Mouse (Mus musculus) CH12.LX (cell line): ENCODE data around the gene Fam83f. TPM values are rescaled to one million over a fixed set of nuclear protein-coding genes. Genes with fewer than 3 reads are reported as not detected.

Source experiments
- DNase-seq: peaks from one replicate; pipeline ENCODE4 v3.0.0-alpha.2; 2013; ENCODE audit errors: extremely low read depth
- H3K27ac ChIP-seq: 2 replicates; pipeline ENCODE4 v1.5.1; 2012; ENCODE audit warnings: low read depth, mild to moderate bottlenecking, control low read depth, moderate library complexity; ENCODE audit not compliant: insufficient read depth
- H3K27me3 ChIP-seq: replicated peaks from 2 replicates; pipeline ENCODE3; 2012; ENCODE audit warnings: inconsistent platforms
- H3K36me3 ChIP-seq, 2 experiments: replicated peaks in 1 of 2; 2 replicates each; pipeline versions ENCODE3 to v1.6.1; 2012; ENCODE audit warnings: inconsistent platforms in 1 of 2, low read length in 1 of 2, mild to moderate bottlenecking in 1 of 2, mixed read lengths in 1 of 2, moderate library complexity in 1 of 2; ENCODE audit not compliant: control insufficient read depth in 1 of 2, insufficient read depth in 1 of 2
- H3K4me1 ChIP-seq, 2 experiments: 2 replicates each; pipeline ENCODE4 v1.6.1; 2012; ENCODE audit warnings: inconsistent platforms in 1 of 2, moderate library complexity in 1 of 2; ENCODE audit not compliant: insufficient read depth in 2 of 2, control insufficient read depth in 1 of 2
- H3K4me2 ChIP-seq: 2 replicates; pipeline ENCODE4 v1.6.1; 2012; ENCODE audit warnings: low read depth, mild to moderate bottlenecking, control low read depth; ENCODE audit not compliant: poor library complexity, insufficient read depth, severe bottlenecking
- H3K4me3 ChIP-seq, 3 experiments: fragments of 150-350 bp in 1 of 3; sonication (generic) in 1 of 3; replicated peaks in 1 of 3; 2 replicates each; pipeline versions ENCODE3 to v1.5.1; 2011 to 2012; ENCODE audit warnings: low read depth in 2 of 3, low read length in 2 of 3, mild to moderate bottlenecking in 2 of 3, moderate library complexity in 2 of 3, control low read depth in 1 of 3, improper control_type of control experiment in 1 of 3, inconsistent platforms in 1 of 3, mixed read lengths in 1 of 3; ENCODE audit not compliant: poor library complexity in 1 of 3
- H3K79me2 ChIP-seq: replicated peaks from 2 replicates; pipeline ENCODE4 v1.6.1; 2012; ENCODE audit warnings: mild to moderate bottlenecking, moderate library complexity; ENCODE audit not compliant: control insufficient read depth, poor library complexity, insufficient read depth, severe bottlenecking; ENCODE audit errors: extremely low read depth
- H3K9ac ChIP-seq: 2 replicates; pipeline ENCODE4 v1.6.1; 2012; ENCODE audit warnings: low read depth, mild to moderate bottlenecking, control low read depth, moderate library complexity; ENCODE audit not compliant: insufficient read depth
- H3K9me3 ChIP-seq: replicated peaks from 2 replicates; pipeline ENCODE3; 2012; ENCODE audit warnings: low read length, inconsistent platforms, mixed read lengths
- CHD2 ChIP-seq: IDR thresholded peaks from 2 replicates; pipeline ENCODE4 v1.6.1; 2011; ENCODE audit warnings: low read length, improper control_type of control experiment
- CTCF ChIP-seq, 2 experiments: IDR thresholded peaks in 1 of 2; conservative IDR thresholded peaks in 1 of 2; 2 replicates each; pipeline ENCODE4 v1.5.1; 2011 to 2012; ENCODE audit warnings: low read depth in 2 of 2, low read length in 2 of 2, improper control_type of control experiment in 1 of 2, inconsistent platforms in 1 of 2, mild to moderate bottlenecking in 1 of 2, moderate library complexity in 1 of 2
- E2F4 ChIP-seq: IDR thresholded peaks from 2 replicates; pipeline ENCODE4 v1.6.1; 2011; ENCODE audit warnings: low read depth, low read length, improper control_type of control experiment; ENCODE audit not compliant: insufficient replicate concordance
- ELF1 ChIP-seq: IDR thresholded peaks from 2 replicates; pipeline ENCODE4 v1.6.1; 2014; ENCODE audit warnings: low read depth, mild to moderate bottlenecking, inconsistent platforms, low read length, improper control_type of control experiment
- JUN ChIP-seq: IDR thresholded peaks from 2 replicates; pipeline ENCODE4 v1.6.1; 2011; ENCODE audit warnings: low read depth, mild to moderate bottlenecking, low read length, improper control_type of control experiment, moderate library complexity; ENCODE audit not compliant: insufficient read depth
- KAT2A ChIP-seq: IDR thresholded peaks from 2 replicates; pipeline ENCODE4 v1.6.1; 2012; ENCODE audit warnings: low read length, improper control_type of control experiment, inconsistent platforms; ENCODE audit not compliant: insufficient replicate concordance
- MAZ ChIP-seq: IDR thresholded peaks from 2 replicates; pipeline ENCODE4 v1.6.1; 2012; ENCODE audit warnings: low read depth, mild to moderate bottlenecking, inconsistent platforms, low read length, improper control_type of control experiment, moderate library complexity
- MEF2A ChIP-seq: IDR thresholded peaks from 2 replicates; pipeline ENCODE4 v1.6.1; 2014; ENCODE audit warnings: low read depth, mild to moderate bottlenecking, inconsistent platforms, low read length, improper control_type of control experiment, borderline replicate concordance
- MYC ChIP-seq: IDR thresholded peaks from 2 replicates; pipeline ENCODE4 v1.6.1; 2011; ENCODE audit warnings: low read depth, mild to moderate bottlenecking, improper control_type of control experiment, low read length
- NELFE ChIP-seq: IDR thresholded peaks from 2 replicates; pipeline ENCODE4 v1.6.1; 2011; ENCODE audit warnings: low read depth, low read length, improper control_type of control experiment
- POLR2AphosphoS2 ChIP-seq: IDR thresholded peaks from 2 replicates; pipeline ENCODE4 v1.6.1; 2011; ENCODE audit warnings: low read depth, low read length, improper control_type of control experiment
- RAD21 ChIP-seq: IDR thresholded peaks from 2 replicates; pipeline ENCODE4 v1.6.1; 2011; ENCODE audit warnings: low read depth, mild to moderate bottlenecking, low read length, improper control_type of control experiment, moderate library complexity
- SIN3A ChIP-seq: IDR thresholded peaks from 2 replicates; pipeline ENCODE4 v1.6.1; 2012; ENCODE audit warnings: low read length, improper control_type of control experiment, inconsistent platforms
- SMC3 ChIP-seq: IDR thresholded peaks from 2 replicates; pipeline ENCODE4 v1.6.1; 2011; ENCODE audit warnings: low read depth, low read length, improper control_type of control experiment
- TBP ChIP-seq: conservative IDR thresholded peaks from 2 replicates; pipeline ENCODE4 v1.6.1; 2011; ENCODE audit warnings: low read depth, low read length, improper control_type of control experiment
- TCF12 ChIP-seq: IDR thresholded peaks from 2 replicates; pipeline ENCODE4 v1.6.1; 2014; ENCODE audit warnings: low read depth, mild to moderate bottlenecking, inconsistent platforms, low read length, improper control_type of control experiment
- UBTF ChIP-seq: IDR thresholded peaks from 2 replicates; pipeline ENCODE4 v1.6.1; 2012; ENCODE audit warnings: low read depth, mild to moderate bottlenecking, inconsistent platforms, low read length, improper control_type of control experiment, moderate library complexity
- USF1 ChIP-seq: IDR thresholded peaks from 2 replicates; pipeline ENCODE4 v1.6.1; 2014; ENCODE audit warnings: low read depth, mild to moderate bottlenecking, inconsistent platforms, low read length, improper control_type of control experiment
- ZC3H11A ChIP-seq: IDR thresholded peaks from 2 replicates; pipeline ENCODE4 v1.6.1; 2012; ENCODE audit warnings: low read depth, mild to moderate bottlenecking, inconsistent platforms, low read length, improper control_type of control experiment
- ZKSCAN1 ChIP-seq: IDR thresholded peaks from 2 replicates; pipeline ENCODE4 v1.6.1; 2012; ENCODE audit warnings: low read depth, inconsistent platforms, low read length, improper control_type of control experiment, borderline replicate concordance
- ZNF384 ChIP-seq: IDR thresholded peaks from 2 replicates; pipeline ENCODE4 v1.6.1; 2012; ENCODE audit warnings: low read depth, low read length, improper control_type of control experiment, inconsistent platforms
- dilution Hi-C: fragments of 300-500 bp; cut with MboI; formaldehyde crosslinking; loops from 2 replicates; pipeline ENCODE4 v1.14.3; 2020; ENCODE audit warnings: low sequenced_read_pairs; ENCODE audit not compliant: extremely low pct_unique_long_range_greater_than_20kb, extremely low pct_ligation_motif_present
- in situ Hi-C: fragments of 300-500 bp; cut with MboI; formaldehyde crosslinking; loops from 3 replicates; pipeline ENCODE4 v1.14.3; 2019; ENCODE audit warnings: low sequenced_read_pairs, low pct_ligation_motif_present, low pct_unique_long_range_greater_than_20kb, mixed read lengths
- polyA plus RNA-seq: library from polyadenylated mRNA; unstranded; fragments of >175 nt; gene quantifications from 2 replicates; pipeline ENCODE4 v1.2.1, GENCODE M21; 2012; ENCODE audit warnings: low read depth; ENCODE audit not compliant: insufficient read length
- total RNA-seq, 2 experiments: library from RNA; depleted of rRNA; stranded (reverse); fragments of 300-350 nt in 1 of 2; fragments of >200 nt in 1 of 2; gene quantifications; 2 replicates each; pipeline ENCODE4 v1.2.3; 2012 to 2014

The Fam83f gene
- total and polyA plus RNA-seq, 3 experiments, result 0.08 to 0.27 (median 0.20) TPM

- H3K4me1 ChIP-seq, result peaks cover 4 to 59% of the 10 kb centered on the region in 2 experiments
- no peak overlapping the region for H3K27ac ChIP-seq
- peaks cover 5% of the 10 kb centered on the region for H3K9me3 ChIP-seq
- no peak overlapping the region for H3K9ac ChIP-seq
- no peak overlapping the region for H3K4me3 ChIP-seq
- peak overlapping the region; percentile 16; the same call in 1 of the 2 replicates for H3K4me2 ChIP-seq
- H3K36me3 ChIP-seq, result no peaks in the 10 kb centered on the region
- no peaks in the 10 kb centered on the region for H3K27me3 ChIP-seq
- in situ Hi-C loops (loop anchor here (10.0 kb wide), 1 partner anchor 200 kb away; no protein-coding TSS in a partner anchor), dilution Hi-C loops (no loop called here)
- no peaks in the 10 kb centered on the region for H3K79me2 ChIP-seq
- peak; percentile 90 for DNase-seq
- TF ChIP-seq SIN3A (no peak), RAD21 (peak; percentile 96), MEF2A (peak; percentile 57; the same call in 1 of the 2 replicates), CHD2 (peak; percentile 18; the same call in 1 of the 2 replicates), ZNF384 (peak; percentile 13; the same call in 1 of the 2 replicates), ZC3H11A (peak; percentile 81), SMC3 (peak; percentile 95), MAZ (peak; percentile 72; the same call in 1 of the 2 replicates), CTCF (conservative IDR thresholded peaks at IDR 0.05 in 1 of 2, IDR thresholded peaks at IDR 0.05 in 1 of 2; ENCODE audit: low read depth in 2 of 2, low read length in 2 of 2) (peak; percentile 61 to 95), JUN (no peak), TBP (no peak), NELFE (no peak; the same call in 1 of the 2 replicates), ZKSCAN1 (no peak), ELF1 (no peak)
Observed at GRCm38 (mm10) chr15:80694125-80694910, 22.7 kb downstream of the Fam83f start.

GRCm38 (mm10) chr15:80697564-80697963 lies 25.9 kb downstream of the Fam83f start:
- no peak overlapping the region for H3K4me2 ChIP-seq
- H3K27me3 ChIP-seq, result peaks cover 2% of the 10 kb centered on the region
- no peak overlapping the region for H3K9ac ChIP-seq
- H3K36me3 ChIP-seq, result no peaks in the 10 kb centered on the region
- dilution Hi-C loops, result no loop called here
- no peak overlapping the region for H3K27ac ChIP-seq
- no peak for DNase-seq
- in situ Hi-C loops, result loop anchor here (5.0 to 10.0 kb wide), 2 partner anchors 203 to 430 kb away; no protein-coding TSS in a partner anchor
- peaks cover 4 to 50% of the 10 kb centered on the region in 2 experiments for H3K4me1 ChIP-seq
- TF ChIP-seq TCF12 (no peak), USF1 (no peak), UBTF (no peak), MYC (no peak), CHD2 (no peak), ZC3H11A (no peak), KAT2A (no peak), POLR2AphosphoS2 (no peak), E2F4 (no peak), ZNF384 (no peak)
- peaks cover 5% of the 10 kb centered on the region for H3K9me3 ChIP-seq
- H3K4me3 ChIP-seq, result no peak overlapping the region
- H3K79me2 ChIP-seq, result no peaks in the 10 kb centered on the region
